15 mouse cellular contexts compared by ENCODE assay signal in genomic region chr12:33927334-33928098, GRCm38 (mm10). TPM values are rescaled to one million over a fixed set of nuclear protein-coding genes. Genes with fewer than 3 reads are reported as not detected.
A peak's percentile ranks its signal among the peaks of the same experiment; 100 is the strongest.
DNase-seq lines count a peak whose midpoint lies in the region; ATAC-seq lines count a peak whose summit lies in the region.
"Had no signal": no experiment of that assay in that cellular context is flagged by ENCODE, and none has a peak within 500 bp of the region (broad histone marks: within the 10 kb centered on the region; RNA-seq: fewer than 3 reads in every experiment).

No protein-coding gene starts in this region.

- peaks cover 52% of the 10 kb centered on the region for H3K27me3 ChIP-seq in hindbrain, embryonic 10.5 days (ENCODE audit: insufficient read depth, poor library complexity, severe bottlenecking)
- H3K27me3 ChIP-seq in midbrain, embryonic 12.5 days = peaks cover 31% of the 10 kb centered on the region
- peaks cover 39% of the 10 kb centered on the region for H3K27me3 ChIP-seq in liver, embryonic 12.5 days (replicated peaks)

- DNase-seq in cerebellum, postnatal 10 days = peak; percentile 9 to 20
- no peak for DNase-seq in cerebellum, postnatal 36 days
- DNase-seq in hindbrain, embryonic 10.5 days (ENCODE audit: low spot score) = peak; percentile 45
- peak; percentile 33 for DNase-seq in retina, embryonic 14.5 days (ENCODE audit: low spot score)
- no peak for DNase-seq in thymus, postnatal 25 days
- no peak for DNase-seq in right cerebral cortex, postnatal 14 days
- DNase-seq: gastrocnemius, postnatal 10 days; lung, postnatal 14 days had no signal

- ATAC-seq in midbrain, embryonic 12.5 days (ENCODE audit: low FRiP score, low read depth) = peak; percentile 72
- ATAC-seq in liver, embryonic 12.5 days = no peak

- no peaks in the 10 kb centered on the region for H3K36me3 ChIP-seq in hindbrain, embryonic 10.5 days
- H3K36me3 ChIP-seq in midbrain, embryonic 12.5 days = no peaks in the 10 kb centered on the region
- H3K36me3 ChIP-seq in liver, embryonic 12.5 days = no peaks in the 10 kb centered on the region

- peaks cover 24% of the 10 kb centered on the region for H3K4me1 ChIP-seq in hindbrain, embryonic 10.5 days (replicated peaks)
- peaks cover 19% of the 10 kb centered on the region for H3K4me1 ChIP-seq in midbrain, embryonic 12.5 days
- no peaks in the 10 kb centered on the region for H3K4me1 ChIP-seq in liver, embryonic 12.5 days

- H3K4me2 ChIP-seq in midbrain, embryonic 12.5 days (replicated peaks) = peak overlapping the region; percentile 60
- no peak overlapping the region for H3K4me2 ChIP-seq in liver, embryonic 12.5 days

- H3K9ac ChIP-seq in midbrain, embryonic 12.5 days (replicated peaks) = no peak overlapping the region
- H3K9ac ChIP-seq in liver, embryonic 12.5 days = no peak overlapping the region

- H3K27ac ChIP-seq in hindbrain, embryonic 10.5 days = no peak overlapping the region
- no peak overlapping the region for H3K27ac ChIP-seq in midbrain, embryonic 12.5 days (replicated peaks)
- H3K27ac ChIP-seq in liver, embryonic 12.5 days = no peak overlapping the region
- H3K27ac ChIP-seq: left cerebral cortex, adult 2 months had no signal

- under 1% methylated on average over 15 of the region's 15 CpGs for WGBS in hindbrain, embryonic 10.5 days
- WGBS in midbrain, embryonic 12.5 days = under 1% methylated on average over 15 of the region's 15 CpGs
- 5% methylated on average over 15 of the region's 15 CpGs for WGBS in liver, embryonic 12.5 days (ENCODE audit: insufficient replicate concordance)

- no peaks in the 10 kb centered on the region for H3K9me3 ChIP-seq in hindbrain, embryonic 10.5 days
- no peaks in the 10 kb centered on the region for H3K9me3 ChIP-seq in midbrain, embryonic 12.5 days
- no peaks in the 10 kb centered on the region for H3K9me3 ChIP-seq in liver, embryonic 12.5 days (replicated peaks)

- H3K4me3 ChIP-seq in hindbrain, embryonic 10.5 days = peak overlapping the region; percentile 46
- H3K4me3 ChIP-seq in midbrain, embryonic 12.5 days = peak overlapping the region; percentile 37
- no peak overlapping the region for H3K4me3 ChIP-seq in liver, embryonic 12.5 days
- H3K4me3 ChIP-seq: left cerebral cortex, adult 2 months had no signal

RNA-seq across cellular contexts. Expression of gene Ferd3l, which starts 0.7 kb away (rescaled TPM):
- 2.3 and 2.6 TPM in 2 replicates for polyA plus RNA-seq in hindbrain, embryonic 10.5 days (2016; fragmentation: Nextera tagmentation; extraction: Ambion mirVana)
- polyA plus RNA-seq in midbrain, embryonic 12.5 days (2016; fragmentation: Nextera tagmentation; extraction: Ambion mirVana) = 1.4 and 4.3 TPM in 2 replicates
- not detected in 2 replicates for polyA plus RNA-seq in liver, embryonic 12.5 days (2016; fragmentation: Nextera tagmentation; extraction: Ambion mirVana)
- polyA plus RNA-seq: cerebellum, adult 2 months; heart, embryonic 14.5 days; intestine, embryonic 14.5 days; liver, embryonic 11.5 days had no signal

RNA-seq across cellular contexts. Expression of gene Twist1, which starts 30.0 kb away (rescaled TPM):
- 13.6 and 14.9 TPM in 2 replicates for polyA plus RNA-seq in hindbrain, embryonic 10.5 days (2016; fragmentation: Nextera tagmentation; extraction: Ambion mirVana)
- 11.0 and 12.3 TPM in 2 replicates for polyA plus RNA-seq in midbrain, embryonic 12.5 days (2016; fragmentation: Nextera tagmentation; extraction: Ambion mirVana)
- 1.3 and 2.8 TPM in 2 replicates for polyA plus RNA-seq in liver, embryonic 12.5 days (2016; fragmentation: Nextera tagmentation; extraction: Ambion mirVana)

Comparison
In these comparisons a context has a peak if more than half of its experiments do, and no peak if none do; other contexts are left out.
1. DNase-seq: peak in cerebellum, postnatal 10 days (2 of 2), hindbrain, embryonic 10.5 days (single experiment) and retina, embryonic 14.5 days (single experiment); none in cerebellum, postnatal 36 days (0 of 2), thymus, postnatal 25 days (single experiment) and right cerebral cortex, postnatal 14 days (single experiment).